Mouse (Mus musculus) heart, embryonic 16.5 days (tissue): ENCODE measurements around the gene Tead4. TPM values are rescaled to one million over a fixed set of nuclear protein-coding genes. Genes with fewer than 3 reads are reported as not detected.
"Not testable (repeated sequence)": the region's sequence is repeated elsewhere in the genome, so short reads cannot be mapped to it uniquely, and the experiment has no call there.

Source experiments
- ATAC-seq: fragments of 200-750 bp; cut with Nextera tagmentation; replicated peaks from 2 replicates; pipeline ENCODE4 v1.8.0; 2017; ENCODE audit warnings: moderate number of reproducible peaks; ENCODE audit not compliant: insufficient read depth, low FRiP score; ENCODE audit errors: extremely low read depth
- H3K27ac ChIP-seq: fragments of 300-500 bp; sonication (generic); 2 replicates; pipeline ENCODE4 v1.5.1; 2014; ENCODE audit warnings: mild to moderate bottlenecking, low read length, control low read depth, moderate library complexity
- H3K27me3 ChIP-seq: fragments of 300-500 bp; sonication (generic); 2 replicates; pipeline ENCODE4 v1.6.1; 2014; ENCODE audit warnings: low read length, mixed read lengths; ENCODE audit not compliant: control insufficient read depth, insufficient read depth
- H3K36me3 ChIP-seq: fragments of 300-500 bp; sonication (generic); 2 replicates; pipeline ENCODE4 v1.6.1; 2014; ENCODE audit not compliant: control insufficient read depth, insufficient read depth
- H3K4me1 ChIP-seq: fragments of 300-500 bp; sonication (generic); 2 replicates; pipeline ENCODE4 v1.6.1; 2014; ENCODE audit warnings: low read length, mixed read lengths; ENCODE audit not compliant: control insufficient read depth, insufficient read depth
- H3K4me2 ChIP-seq: fragments of 300-500 bp; sonication (generic); 2 replicates; pipeline ENCODE4 v1.6.1; 2014; ENCODE audit warnings: low read depth, mild to moderate bottlenecking, control low read depth, low read length
- H3K4me3 ChIP-seq: fragments of 300-500 bp; sonication (generic); 2 replicates; pipeline ENCODE4 v1.5.1; 2014; ENCODE audit warnings: mild to moderate bottlenecking, control low read depth, low read length
- H3K9ac ChIP-seq: fragments of 300-500 bp; sonication (generic); 2 replicates; pipeline ENCODE4 v1.6.1; 2014; ENCODE audit warnings: low read length, control low read depth
- H3K9me3 ChIP-seq: fragments of 300-500 bp; sonication (generic); replicated peaks from 2 replicates; pipeline ENCODE4 v1.6.1; 2016; ENCODE audit warnings: low read length; ENCODE audit not compliant: control insufficient read depth
- WGBS: fragments of 180-500 bp; shearing (Covaris S2); extraction: QIAGEN DNeasy Blood & Tissue Kit; methylation state at CpG from one replicate; pipeline ENCODE4 v1.1.7; 2014; 5-methylcytosine and 5-hydroxymethylcytosine counted together
- polyA plus RNA-seq: library from polyadenylated mRNA; unstranded; fragments of >200 nt; fragmentation: Nextera tagmentation; extraction: Ambion mirVana; gene quantifications from 2 replicates; pipeline ENCODE4 v1.2.1, GENCODE M21; 2015

Gene Tead4
- polyA plus RNA-seq, 1 experiment from 2014 or later: 2.7 TPM

DNA sequence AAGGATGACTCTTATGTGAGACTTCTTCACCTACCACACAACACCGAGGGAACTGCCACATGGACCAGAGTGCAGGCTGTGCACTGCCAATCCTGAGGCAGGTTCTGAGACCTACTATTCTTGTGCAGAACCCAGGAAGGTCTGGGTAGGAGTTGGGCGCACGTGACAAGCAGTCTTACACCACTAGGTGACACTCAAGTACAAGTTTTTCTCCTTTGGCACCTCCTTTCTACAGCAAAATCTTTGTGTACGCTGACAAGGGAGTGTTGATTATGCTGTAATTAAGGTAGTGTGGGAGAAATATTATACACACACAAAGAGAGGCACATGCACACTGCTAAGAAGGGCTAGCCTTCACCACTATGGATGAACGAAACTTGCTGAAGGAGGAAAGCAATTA is 66.4 kb downstream of the Tead4 start:
- no peak overlapping the region for H3K27ac ChIP-seq
- H3K4me2 ChIP-seq: no peak overlapping the region
- no peaks in the 10 kb centered on the region for H3K9me3 ChIP-seq
- no peaks in the 10 kb centered on the region for H3K36me3 ChIP-seq
- ATAC-seq: no peak
- H3K4me3 ChIP-seq: no peak overlapping the region
- no peaks in the 10 kb centered on the region for H3K4me1 ChIP-seq
- no peak overlapping the region for H3K9ac ChIP-seq
- H3K27me3 ChIP-seq: no peaks in the 10 kb centered on the region
- 29% methylated on average over 5 of the region's 5 CpGs for WGBS

DNA sequence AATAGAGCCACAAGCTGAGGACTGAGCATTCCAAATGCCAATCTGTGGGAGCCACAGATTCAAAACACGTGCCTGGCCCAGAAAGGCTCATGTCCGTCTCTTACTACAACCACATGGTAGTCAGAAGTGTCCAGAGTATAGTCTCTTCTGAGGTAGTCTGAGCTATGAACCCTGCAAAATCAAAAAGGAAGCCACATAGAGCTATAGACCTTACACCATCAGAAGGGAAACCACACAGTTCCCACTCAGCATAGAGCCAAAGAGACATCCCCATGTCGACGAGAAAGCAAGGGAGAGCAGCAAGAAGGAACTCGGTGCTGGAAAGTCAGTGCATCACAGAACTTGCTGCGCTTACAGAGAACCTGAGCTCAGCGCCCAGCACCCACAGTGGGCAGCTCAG is 68.4 kb downstream of the Tead4 start:
- WGBS: 68% methylated on average over 7 of the region's 7 CpGs
- H3K9me3 ChIP-seq: no peaks in the 10 kb centered on the region
- ATAC-seq: no peak
- no peak overlapping the region for H3K4me2 ChIP-seq
- H3K4me1 ChIP-seq: no peaks in the 10 kb centered on the region
- H3K36me3 ChIP-seq: no peaks in the 10 kb centered on the region
- no peak overlapping the region for H3K4me3 ChIP-seq
- H3K27me3 ChIP-seq: no peaks in the 10 kb centered on the region
- no peak overlapping the region for H3K27ac ChIP-seq
- H3K9ac ChIP-seq: no peak overlapping the region

DNA sequence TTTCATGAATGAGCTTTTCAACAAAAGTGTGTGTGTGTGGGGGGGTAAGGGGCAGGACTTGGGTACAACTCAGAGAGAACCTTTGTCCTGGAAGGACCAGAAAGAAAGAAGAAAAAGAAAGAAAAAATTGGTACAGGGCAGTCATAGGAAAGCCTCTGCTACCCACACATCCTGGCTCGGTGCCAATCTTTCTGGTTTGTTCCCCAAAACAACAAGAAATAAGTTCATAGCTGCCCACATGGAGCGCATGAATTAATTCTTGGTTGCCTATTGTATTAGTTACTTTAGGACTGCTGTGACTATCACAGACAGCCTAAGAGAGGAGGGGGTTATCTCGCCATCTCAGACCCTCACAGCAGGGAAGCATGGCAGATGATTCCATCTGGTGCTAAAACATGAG is 68.9 kb downstream of the Tead4 start:
- Histone ChIP-seq H3K9me3 (no peaks in the 10 kb centered on the region), H3K4me3 (no peak overlapping the region), H3K4me1 (no peaks in the 10 kb centered on the region), H3K36me3 (no peaks in the 10 kb centered on the region), H3K4me2 (no peak overlapping the region), H3K9ac (no peak overlapping the region), H3K27me3 (no peaks in the 10 kb centered on the region), H3K27ac (no peak overlapping the region)
- WGBS: 81% methylated on average over 3 of the region's 3 CpGs
- ATAC-seq: no peak

- 43% methylated on average over 8 of the region's 8 CpGs for WGBS
- Histone ChIP-seq H3K4me1 (peaks cover 8% of the 10 kb centered on the region), H3K4me2 (peak overlapping the region; percentile 23; the same call in 1 of the 2 replicates), H3K9ac (no peak overlapping the region), H3K36me3 (no peaks in the 10 kb centered on the region), H3K4me3 (no peak overlapping the region), H3K9me3 (no peaks in the 10 kb centered on the region), H3K27ac (no peak overlapping the region), H3K27me3 (no peaks in the 10 kb centered on the region)
- no peak; the same call in 1 of the 2 replicates for ATAC-seq
Measured at GRCm38 (mm10) chr6:128227438-128228017, 73.1 kb downstream of the Tead4 start.

DNA sequence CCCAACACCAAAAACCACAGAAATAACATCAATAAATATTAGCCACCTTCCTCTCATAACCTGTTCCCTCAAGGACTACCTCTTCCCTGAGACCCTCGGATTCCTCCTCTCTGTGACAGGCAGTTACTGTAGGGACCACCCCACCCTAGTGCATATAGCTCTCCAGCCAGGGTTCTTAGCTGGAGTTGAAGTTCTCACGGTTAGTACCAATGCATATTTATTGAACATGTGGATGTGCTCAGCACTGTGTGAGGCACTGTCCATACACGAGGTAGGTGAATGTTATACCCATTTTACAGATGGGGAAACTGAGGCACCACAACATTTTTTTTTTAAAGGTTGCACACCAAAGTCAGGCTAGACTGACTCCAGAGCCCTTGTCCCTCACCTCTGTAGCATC is 73.7 kb downstream of the Tead4 start:
- Histone ChIP-seq H3K36me3 (no peaks in the 10 kb centered on the region), H3K4me2 (no peak overlapping the region), H3K9ac (no peak overlapping the region), H3K9me3 (no peaks in the 10 kb centered on the region), H3K4me3 (no peak overlapping the region), H3K27me3 (no peaks in the 10 kb centered on the region), H3K4me1 (peaks cover 8% of the 10 kb centered on the region), H3K27ac (no peak overlapping the region)
- no peak for ATAC-seq
- 83% methylated on average over 3 of the region's 3 CpGs for WGBS

- no peak overlapping the region for H3K9ac ChIP-seq
- no peak overlapping the region for H3K4me3 ChIP-seq
- H3K4me1 ChIP-seq: peaks cover 8% of the 10 kb centered on the region
- H3K9me3 ChIP-seq: no peaks in the 10 kb centered on the region
- no peak overlapping the region for H3K27ac ChIP-seq
- 62% methylated on average over 1 of the region's 1 CpGs for WGBS
- no peak for ATAC-seq
- no peak overlapping the region for H3K4me2 ChIP-seq
- H3K27me3 ChIP-seq: no peaks in the 10 kb centered on the region
- no peaks in the 10 kb centered on the region for H3K36me3 ChIP-seq
Measured at GRCm38 (mm10) chr6:128225846-128226176, 74.8 kb downstream of the Tead4 start.

DNA sequence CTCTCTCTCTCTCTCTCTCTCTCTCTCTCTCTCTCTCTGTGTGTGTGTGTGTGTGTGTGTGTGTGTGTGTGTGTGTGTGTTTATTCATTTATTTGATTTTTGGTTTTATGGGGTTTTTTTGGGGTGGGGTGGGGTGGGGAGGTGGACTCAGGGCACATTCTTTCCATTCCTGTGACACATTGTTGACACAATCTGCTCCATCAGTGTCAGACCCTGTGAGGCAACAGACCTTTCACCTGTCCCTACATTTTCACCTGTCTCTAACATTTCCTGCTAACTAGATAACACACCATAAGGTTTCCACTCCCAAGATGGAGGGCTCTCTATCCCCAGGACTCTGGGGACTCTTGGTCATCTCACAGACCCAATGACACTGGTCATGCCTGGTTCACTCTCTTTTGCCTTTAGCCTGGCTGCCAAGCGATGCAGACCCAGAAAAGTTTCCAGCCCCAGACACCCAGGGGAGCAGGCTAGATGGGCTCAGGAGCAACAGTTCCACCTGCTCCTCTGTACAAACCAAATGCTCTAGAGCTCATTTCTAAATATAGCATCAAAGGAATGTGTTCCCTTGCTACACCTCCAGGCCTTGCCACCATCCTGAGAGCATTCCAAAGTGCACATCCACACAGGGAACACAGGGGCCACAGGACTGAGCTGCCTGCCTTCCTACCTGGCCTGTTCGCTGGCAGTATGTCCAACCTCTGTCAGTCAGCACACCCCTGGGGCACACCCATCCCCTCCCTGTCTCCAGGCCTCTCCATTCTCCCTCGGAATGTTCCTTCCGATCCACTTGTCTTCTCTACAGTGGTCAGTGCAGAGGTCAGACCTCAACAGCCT is 75.4 kb downstream of the Tead4 start:
- H3K36me3 ChIP-seq: no peaks in the 10 kb centered on the region
- no peaks in the 10 kb centered on the region for H3K27me3 ChIP-seq
- ATAC-seq: no peak
- 48% methylated on average over 4 of the region's 4 CpGs for WGBS
- no peak overlapping the region for H3K4me3 ChIP-seq
- 0 out of 2 replicates have a peak overlapping the region, but pooled peaks have one; percentile 3 for H3K9ac ChIP-seq
- no peak overlapping the region for H3K4me2 ChIP-seq
- no peaks in the 10 kb centered on the region for H3K9me3 ChIP-seq
- peaks cover 8% of the 10 kb centered on the region for H3K4me1 ChIP-seq
- H3K27ac ChIP-seq: no peak overlapping the region

GRCm38 (mm10) chr6:128223159-128223558 is 77.5 kb downstream of the Tead4 start:
- Histone ChIP-seq H3K4me3 (no peak overlapping the region), H3K9ac (no peak overlapping the region), H3K36me3 (no peaks in the 10 kb centered on the region), H3K9me3 (no peaks in the 10 kb centered on the region), H3K4me1 (peaks cover 8% of the 10 kb centered on the region), H3K27ac (no peak overlapping the region), H3K27me3 (no peaks in the 10 kb centered on the region), H3K4me2 (no peak overlapping the region)
- ATAC-seq: no peak

DNA sequence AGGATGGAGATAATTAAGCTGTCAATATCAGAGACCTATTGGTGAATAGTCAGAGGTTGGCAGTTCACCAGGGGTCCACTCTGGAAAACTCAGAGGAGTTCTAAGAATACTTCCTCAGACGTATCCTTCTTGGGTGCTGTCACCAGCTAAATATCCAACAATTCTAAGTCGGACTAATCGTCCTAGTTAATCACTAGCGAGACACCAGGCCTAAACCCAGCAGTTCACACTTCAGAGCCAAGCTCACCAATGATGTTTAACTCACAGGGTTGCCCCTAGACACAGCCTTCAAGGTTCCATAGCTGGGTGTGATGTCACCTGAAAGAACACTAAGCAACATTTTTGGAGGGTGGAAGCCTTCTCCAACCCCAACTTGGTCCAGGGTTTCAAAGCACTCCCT is 85.6 kb downstream of the Tead4 start:
- H3K9ac ChIP-seq, H3K4me1 ChIP-seq, H3K36me3 ChIP-seq, H3K9me3 ChIP-seq, H3K27me3 ChIP-seq, H3K27ac ChIP-seq, H3K4me3 ChIP-seq, H3K4me2 ChIP-seq, ATAC-seq: not testable (repeated sequence)
- 85% methylated on average over 4 of the region's 4 CpGs for WGBS
